Mouse (Mus musculus): Measurements from ENCODE around the gene Tead3.

Tead3 gene

DNA sequence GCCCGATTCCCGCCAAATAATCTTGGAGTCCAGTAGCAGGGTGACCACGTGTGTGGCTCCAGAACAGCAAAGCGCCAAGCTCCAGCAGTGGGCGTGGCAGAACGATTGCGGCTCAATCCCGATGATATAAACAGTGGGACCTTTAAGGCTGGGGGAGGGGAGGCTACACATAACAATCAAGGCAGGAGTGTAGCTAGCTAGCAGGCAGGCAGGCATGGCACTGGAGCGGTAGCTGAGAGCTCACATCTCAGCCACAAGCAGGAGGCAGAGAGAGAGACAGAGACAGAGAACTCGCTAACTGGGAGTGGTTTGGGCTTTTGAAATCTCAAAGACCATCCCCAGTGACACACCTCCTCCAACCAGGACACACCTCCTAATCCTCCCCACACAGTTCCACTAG is 45.4 kb downstream of the Tead3 start:
- no peak for TF ChIP-seq GATA4 (IDR thresholded peaks at IDR 0.05; ENCODE audit: insufficient replicate concordance, low read length)

GRCm38 (mm10) chr17:28300850-28301249 is 49.8 kb downstream of the Tead3 start:
- no peak for TF ChIP-seq GATA4 (IDR thresholded peaks at IDR 0.05; ENCODE audit: insufficient replicate concordance, low read length)

GRCm38 (mm10) chr17:28300323-28300722 is 50.3 kb downstream of the Tead3 start:
- TF ChIP-seq GATA4 (IDR thresholded peaks at IDR 0.05; ENCODE audit: insufficient replicate concordance, low read length): no peak

DNA sequence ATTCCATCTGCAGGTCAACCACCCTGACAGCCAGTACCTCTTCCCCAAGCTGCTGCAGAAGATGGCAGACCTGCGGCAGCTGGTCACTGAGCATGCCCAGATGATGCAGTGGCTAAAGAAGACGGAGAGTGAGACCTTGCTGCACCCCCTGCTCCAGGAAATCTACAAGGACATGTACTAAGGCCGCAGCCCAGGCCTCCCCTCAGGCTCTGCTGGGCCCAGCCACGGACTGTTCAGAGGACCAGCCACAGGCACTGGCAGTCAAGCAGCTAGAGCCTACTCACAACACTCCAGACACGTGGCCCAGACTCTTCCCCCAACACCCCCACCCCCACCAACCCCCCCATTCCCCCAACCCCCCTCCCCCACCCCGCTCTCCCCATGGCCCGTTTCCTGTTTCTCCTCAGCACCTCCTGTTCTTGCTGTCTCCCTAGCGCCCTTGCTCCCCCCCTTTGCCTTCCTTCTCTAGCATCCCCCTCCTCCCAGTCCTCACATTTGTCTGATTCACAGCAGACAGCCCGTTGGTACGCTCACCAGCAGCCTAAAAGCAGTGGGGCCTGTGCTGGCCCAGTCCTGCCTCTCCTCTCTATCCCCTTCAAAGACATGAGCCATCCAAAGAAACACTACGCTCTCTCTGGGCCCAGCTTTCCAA is 50.8 kb downstream of the Tead3 start:
- no peak for TF ChIP-seq GATA4 (IDR thresholded peaks at IDR 0.05; ENCODE audit: insufficient replicate concordance, low read length)

DNA sequence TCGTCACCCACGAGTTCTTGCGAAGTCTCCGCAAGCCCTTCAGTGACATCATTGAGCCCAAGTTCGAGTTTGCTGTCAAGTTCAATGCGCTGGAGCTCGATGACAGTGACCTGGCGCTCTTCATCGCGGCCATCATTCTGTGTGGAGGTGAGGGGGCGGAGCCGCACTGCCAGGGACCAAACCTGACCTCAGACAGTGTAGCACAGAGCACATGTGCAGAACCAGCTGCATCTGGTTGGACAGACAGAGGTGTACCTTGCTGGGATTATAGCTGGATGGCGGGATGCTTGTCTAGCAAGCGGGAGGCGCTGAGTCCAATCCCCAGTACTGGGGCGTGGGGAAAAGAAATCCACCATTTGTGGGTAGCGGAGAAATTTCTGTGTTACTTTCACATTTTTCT is 51.7 kb downstream of the Tead3 start:
- no peak for TF ChIP-seq GATA4 (IDR thresholded peaks at IDR 0.05; ENCODE audit: insufficient replicate concordance, low read length)

- TF ChIP-seq GATA4 (IDR thresholded peaks at IDR 0.05; ENCODE audit: insufficient replicate concordance, low read length): no peak
Measured at GRCm38 (mm10) chr17:28294449-28295333, 55.9 kb downstream of the Tead3 start.

- no peak for TF ChIP-seq GATA4 (IDR thresholded peaks at IDR 0.05; ENCODE audit: insufficient replicate concordance, low read length)
Measured at GRCm38 (mm10) chr17:28293716-28294115, 56.9 kb downstream of the Tead3 start.

- TF ChIP-seq GATA4 (IDR thresholded peaks at IDR 0.05; ENCODE audit: insufficient replicate concordance, low read length): no peak
Measured at GRCm38 (mm10) chr17:28291346-28291745, 59.3 kb downstream of the Tead3 start.

- no peak for TF ChIP-seq GATA4 (IDR thresholded peaks at IDR 0.05; ENCODE audit: insufficient replicate concordance, low read length)
Measured at GRCm38 (mm10) chr17:28290671-28291070, 59.9 kb downstream of the Tead3 start.

GRCm38 (mm10) chr17:28290262-28290661 is 60.4 kb downstream of the Tead3 start:
- no peak for TF ChIP-seq GATA4 (IDR thresholded peaks at IDR 0.05; ENCODE audit: insufficient replicate concordance, low read length)

GRCm38 (mm10) chr17:28287980-28288379 is 62.6 kb downstream of the Tead3 start:
- no peak for TF ChIP-seq GATA4 (IDR thresholded peaks at IDR 0.05; ENCODE audit: insufficient replicate concordance, low read length)

- no peak for TF ChIP-seq GATA4 (IDR thresholded peaks at IDR 0.05; ENCODE audit: insufficient replicate concordance, low read length)
Measured at GRCm38 (mm10) chr17:28287578-28287977, 63.0 kb downstream of the Tead3 start.

- no peak for TF ChIP-seq GATA4 (IDR thresholded peaks at IDR 0.05; ENCODE audit: insufficient replicate concordance, low read length)
Measured at GRCm38 (mm10) chr17:28286964-28287363, 63.7 kb downstream of the Tead3 start.

DNA sequence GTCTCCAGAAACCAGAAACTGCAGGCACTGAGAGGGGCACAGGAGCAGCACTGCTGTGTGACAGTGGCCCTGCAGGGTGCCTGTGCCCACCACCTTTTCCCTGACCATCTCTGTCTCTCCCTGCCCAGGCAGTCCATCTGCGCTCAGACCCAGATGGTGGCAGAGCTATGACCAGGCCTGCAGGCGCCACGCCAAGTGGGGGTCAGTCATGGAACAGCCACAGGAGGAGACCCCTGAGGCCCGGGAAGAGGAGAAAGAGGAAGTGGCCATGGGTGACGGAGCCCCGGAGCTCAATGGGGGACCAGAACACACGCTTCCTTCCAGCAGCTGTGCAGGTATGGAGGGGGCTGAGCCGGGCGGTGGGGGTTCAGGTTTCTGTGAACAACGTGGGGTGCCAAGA is 64.5 kb downstream of the Tead3 start:
- TF ChIP-seq GATA4 (IDR thresholded peaks at IDR 0.05; ENCODE audit: insufficient replicate concordance, low read length): no peak

DNA sequence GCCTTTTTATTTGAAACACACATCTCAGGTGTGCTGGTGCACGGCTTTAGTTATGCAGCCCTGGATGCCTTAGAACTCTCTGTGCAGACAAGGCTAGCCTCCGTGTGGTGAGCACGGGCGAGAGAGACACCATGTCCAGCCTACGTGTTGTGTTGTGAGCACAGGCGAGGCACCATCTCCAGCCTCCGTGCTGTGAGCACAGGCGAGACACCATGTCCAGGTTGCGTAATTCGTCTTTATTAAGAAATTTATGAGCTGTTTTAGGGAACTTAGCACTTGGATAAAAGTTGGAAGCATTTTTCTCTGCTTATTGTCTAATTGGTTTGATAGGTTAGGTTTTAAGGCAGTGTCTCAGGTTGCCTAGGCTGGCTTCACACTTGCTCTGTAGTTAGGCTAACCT is 67.4 kb downstream of the Tead3 start:
- TF ChIP-seq GATA4 (IDR thresholded peaks at IDR 0.05; ENCODE audit: insufficient replicate concordance, low read length): no peak

DNA sequence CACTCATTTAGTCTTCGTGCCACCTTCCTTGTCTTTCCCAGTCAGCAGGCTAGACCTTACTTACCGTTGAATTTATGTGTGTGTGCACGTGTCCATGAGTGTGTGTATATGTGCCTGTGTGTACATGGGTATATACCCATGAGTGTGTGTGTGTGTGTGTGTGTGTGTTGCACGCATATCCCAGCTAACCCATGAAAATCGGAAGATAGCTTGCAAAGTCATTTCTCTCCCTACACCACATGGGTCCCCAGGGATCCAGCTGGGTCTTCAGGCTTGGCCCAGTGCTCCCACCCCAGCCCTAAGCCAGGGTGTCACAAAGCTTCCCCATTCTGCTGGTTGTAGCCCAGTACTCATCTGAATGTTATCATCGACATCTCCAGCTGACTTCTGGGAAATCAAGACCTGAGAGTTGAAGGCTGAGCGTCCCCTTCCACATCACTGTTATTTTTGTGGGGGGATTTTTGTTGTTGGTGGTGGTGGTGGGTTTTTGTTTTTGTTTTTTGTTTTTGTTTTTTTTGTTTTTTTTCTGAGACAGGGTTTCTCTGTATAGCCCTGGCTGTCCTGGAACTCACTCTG is 68.7 kb downstream of the Tead3 start:
- no peak for TF ChIP-seq GATA4 (IDR thresholded peaks at IDR 0.05; ENCODE audit: insufficient replicate concordance, low read length)

Data from liver, adult (tissue).